Mouse (Mus musculus) midbrain, embryonic 16.5 days (tissue): ENCODE data around the gene B4gat1. TPM values are rescaled to one million over a fixed set of nuclear protein-coding genes. Genes with fewer than 3 reads are reported as not detected.

Experiments
- ATAC-seq: fragments of 200-750 bp; cut with Nextera tagmentation; 2 replicates; pipeline ENCODE4 v1.8.0; 2017; ENCODE audit warnings: moderate TSS enrichment
- H3K27ac ChIP-seq: fragments of 300-500 bp; sonication (generic); 2 replicates; pipeline ENCODE4 v1.5.1; 2014; ENCODE audit warnings: mild to moderate bottlenecking, low read length, mixed read lengths
- H3K27me3 ChIP-seq: fragments of 300-500 bp; sonication (generic); 2 replicates; pipeline ENCODE4 v1.6.1; 2014; ENCODE audit warnings: low read depth, low read length, mixed read lengths; ENCODE audit not compliant: control insufficient read depth, insufficient read depth
- H3K36me3 ChIP-seq: fragments of 300-500 bp; sonication (generic); 2 replicates; pipeline ENCODE4 v1.6.1; 2014; ENCODE audit warnings: mild to moderate bottlenecking, low read length, moderate library complexity, mixed read lengths; ENCODE audit not compliant: control insufficient read depth, insufficient read depth
- H3K4me1 ChIP-seq: fragments of 300-500 bp; sonication (generic); 2 replicates; pipeline ENCODE4 v1.6.1; 2014; ENCODE audit warnings: mild to moderate bottlenecking, low read length, mixed read lengths; ENCODE audit not compliant: control insufficient read depth, insufficient read depth
- H3K4me2 ChIP-seq: fragments of 300-500 bp; sonication (generic); 2 replicates; pipeline ENCODE4 v1.6.1; 2014; ENCODE audit warnings: mild to moderate bottlenecking, low read length, mixed read lengths
- H3K4me3 ChIP-seq: fragments of 300-500 bp; sonication (generic); 2 replicates; pipeline ENCODE4 v1.5.1; 2014; ENCODE audit warnings: low read depth, mild to moderate bottlenecking, low read length, moderate library complexity, mixed read lengths
- H3K9ac ChIP-seq: fragments of 300-500 bp; sonication (generic); 2 replicates; pipeline ENCODE4 v1.6.1; 2014; ENCODE audit warnings: low read depth, low read length, mixed read lengths
- H3K9me3 ChIP-seq: fragments of 300-500 bp; sonication (generic); replicated peaks from 2 replicates; pipeline ENCODE4 v1.6.1; 2014; ENCODE audit warnings: mild to moderate bottlenecking, low read length, mixed read lengths; ENCODE audit not compliant: control insufficient read depth, poor library complexity, severe bottlenecking
- WGBS: fragments of 180-500 bp; shearing (Covaris S2); extraction: QIAGEN DNeasy Blood & Tissue Kit; methylation state at CpG from one replicate; pipeline ENCODE4 v1.1.7; 2014; 5-methylcytosine and 5-hydroxymethylcytosine counted together
- polyA plus RNA-seq: library from polyadenylated mRNA; unstranded; fragments of >200 nt; fragmentation: Nextera tagmentation; extraction: Ambion mirVana; gene quantifications from 2 replicates; pipeline ENCODE4 v1.2.1, GENCODE M21; 2015

Gene B4gat1
- polyA plus RNA-seq, 1 experiment from 2014 or later, result 102 TPM

DNA sequence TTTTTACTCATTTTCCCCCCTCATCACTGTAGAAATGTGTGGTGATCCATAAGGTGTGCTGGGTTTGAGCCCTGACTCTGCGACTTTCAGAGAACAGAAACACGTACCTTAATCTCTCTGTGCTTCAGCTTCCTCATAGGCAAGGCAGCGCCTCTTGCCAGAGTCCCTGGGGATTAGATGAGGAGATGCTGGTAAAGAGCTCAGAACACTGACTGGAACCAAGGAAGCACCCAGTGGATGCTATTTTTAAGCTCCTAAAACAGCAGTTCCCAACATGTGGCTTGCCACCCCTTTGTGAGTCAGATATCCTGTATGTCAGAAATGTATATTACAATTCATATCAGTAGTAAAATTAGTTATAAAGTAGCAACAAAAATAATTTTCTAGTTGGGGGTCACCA lies 20.4 kb upstream of the B4gat1 start:
- Histone ChIP-seq H3K4me2 (no peak overlapping the region), H3K4me1 (no peaks in the 10 kb centered on the region), H3K9me3 (no peaks in the 10 kb centered on the region), H3K27me3 (no peaks in the 10 kb centered on the region), H3K27ac (no peak overlapping the region), H3K4me3 (no peak overlapping the region), H3K9ac (no peak overlapping the region), H3K36me3 (no peaks in the 10 kb centered on the region)
- 80% methylated on average over 3 of the region's 3 CpGs for WGBS
- ATAC-seq, result no peak

DNA sequence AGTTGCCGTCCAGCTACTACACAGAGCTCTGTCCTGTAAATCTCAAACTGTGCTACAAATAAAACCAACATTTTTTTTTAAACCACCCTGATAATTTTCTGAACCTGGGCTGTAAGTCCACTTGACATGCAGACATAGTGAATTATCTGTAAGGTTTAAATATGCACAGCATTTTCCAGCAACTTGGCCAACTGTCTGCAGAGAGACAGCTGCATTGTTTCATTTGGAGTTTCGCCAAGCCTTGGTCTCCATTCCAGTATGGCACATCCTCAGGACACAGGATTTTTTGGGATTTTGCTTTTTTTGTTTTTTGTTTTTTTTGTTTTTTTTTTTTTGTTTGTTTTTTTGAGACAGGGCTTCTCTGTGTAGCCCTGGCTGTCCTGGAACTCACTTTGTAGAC lies 17.2 kb upstream of the B4gat1 start:
- 85% methylated on average over 2 of the region's 2 CpGs for WGBS
- Histone ChIP-seq H3K4me2 (no peak overlapping the region), H3K27me3 (no peaks in the 10 kb centered on the region), H3K9ac (no peak overlapping the region), H3K4me3 (no peak overlapping the region), H3K4me1 (peaks cover 4% of the 10 kb centered on the region; the same call in 1 of the 2 replicates), H3K36me3 (no peaks in the 10 kb centered on the region), H3K9me3 (no peaks in the 10 kb centered on the region), H3K27ac (no peak overlapping the region)
- ATAC-seq, result no peak

DNA sequence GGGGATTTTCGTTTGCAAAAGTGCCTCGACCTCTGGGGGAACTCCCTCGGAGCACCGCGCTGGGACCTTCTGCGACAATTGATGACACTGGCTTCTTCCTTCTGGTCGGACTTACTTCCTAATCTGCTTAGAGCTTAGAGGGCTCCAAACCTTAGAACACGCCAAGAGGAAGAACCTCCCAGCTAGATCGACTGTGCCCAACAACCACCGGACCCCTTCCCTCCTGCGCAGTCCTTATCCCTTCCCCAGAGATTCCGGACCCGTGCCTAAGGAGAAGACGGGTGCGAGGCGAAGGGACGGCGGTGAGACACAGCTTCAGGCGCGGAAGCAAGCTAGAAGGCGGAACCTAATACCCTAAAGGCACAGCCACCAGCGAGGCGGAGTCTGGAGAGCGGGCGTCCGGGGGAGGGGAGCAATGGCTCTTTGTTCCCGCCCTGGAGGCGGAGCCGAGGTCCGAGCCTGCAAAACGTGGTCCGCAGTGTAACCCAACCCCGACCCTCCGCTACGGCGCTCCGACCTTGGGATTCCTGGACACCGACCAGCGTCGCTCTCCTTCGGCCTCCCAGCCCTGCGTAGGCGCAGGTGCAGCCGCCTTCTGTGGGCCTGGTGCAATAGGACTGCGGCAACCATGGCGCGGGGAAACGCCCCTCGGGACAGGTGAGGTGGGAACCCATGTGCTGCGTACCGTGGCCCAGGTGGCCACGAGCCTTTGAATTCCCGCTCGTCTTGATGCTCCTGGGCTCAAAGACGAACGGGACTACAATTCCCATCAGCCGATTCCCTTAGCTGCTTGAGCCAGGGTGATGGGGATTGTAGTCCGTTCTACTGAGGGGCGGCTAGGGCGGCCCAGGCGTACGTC lies 14.8 kb upstream of the B4gat1 start, which contains the start of gene Slc29a2:
Slc29a2 (plus strand) TSS at position 240 of the 859 bp plus-strand sequence.
- Histone ChIP-seq H3K27me3 (no peaks in the 10 kb centered on the region), H3K9me3 (no peaks in the 10 kb centered on the region), H3K36me3 (0 out of 2 replicates have a peak, but pooled peaks cover 2% of the 10 kb centered on the region), H3K4me2 (peak within 1 kb of the TSS; percentile 63), H3K4me1 (peaks cover 4% of the 10 kb centered on the region; the same call in 1 of the 2 replicates), H3K27ac (peak within 1 kb of the TSS; percentile 92), H3K9ac (peak within 1 kb of the TSS; percentile 76), H3K4me3 (peak within 1 kb of the TSS; percentile 59)
- ATAC-seq, result peak; percentile 94
- under 1% methylated on average over 62 of the region's 62 CpGs for WGBS

DNA sequence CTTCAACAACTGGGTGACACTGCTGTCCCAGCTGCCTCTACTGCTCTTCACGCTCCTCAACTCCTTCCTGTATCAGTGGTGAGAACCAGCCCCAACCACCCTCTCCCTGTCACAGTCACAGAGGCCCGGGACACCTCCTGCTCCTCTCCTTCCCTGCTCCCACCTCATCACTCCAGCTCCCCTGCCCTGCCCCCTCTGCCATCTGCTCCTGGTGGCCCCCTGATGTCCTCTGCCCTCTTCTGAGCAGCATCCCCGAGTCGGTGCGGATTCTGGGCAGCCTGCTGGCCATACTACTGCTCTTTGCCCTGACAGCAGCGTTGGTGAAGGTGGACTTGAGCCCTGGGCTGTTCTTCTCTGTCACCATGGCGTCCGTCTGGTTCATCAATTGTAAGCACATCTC lies 12.5 kb upstream of the B4gat1 start:
- H3K9ac ChIP-seq, result no peak overlapping the region
- H3K27me3 ChIP-seq, result no peaks in the 10 kb centered on the region
- no peak overlapping the region for H3K4me3 ChIP-seq
- no peak for ATAC-seq
- peaks cover 4% of the 10 kb centered on the region; the same call in 1 of the 2 replicates for H3K4me1 ChIP-seq
- 88% methylated on average over 8 of the region's 8 CpGs for WGBS
- no peaks in the 10 kb centered on the region for H3K9me3 ChIP-seq
- H3K27ac ChIP-seq, result no peak overlapping the region
- peaks cover 16% of the 10 kb centered on the region; the same call in 1 of the 2 replicates for H3K36me3 ChIP-seq
- no peak overlapping the region for H3K4me2 ChIP-seq

DNA sequence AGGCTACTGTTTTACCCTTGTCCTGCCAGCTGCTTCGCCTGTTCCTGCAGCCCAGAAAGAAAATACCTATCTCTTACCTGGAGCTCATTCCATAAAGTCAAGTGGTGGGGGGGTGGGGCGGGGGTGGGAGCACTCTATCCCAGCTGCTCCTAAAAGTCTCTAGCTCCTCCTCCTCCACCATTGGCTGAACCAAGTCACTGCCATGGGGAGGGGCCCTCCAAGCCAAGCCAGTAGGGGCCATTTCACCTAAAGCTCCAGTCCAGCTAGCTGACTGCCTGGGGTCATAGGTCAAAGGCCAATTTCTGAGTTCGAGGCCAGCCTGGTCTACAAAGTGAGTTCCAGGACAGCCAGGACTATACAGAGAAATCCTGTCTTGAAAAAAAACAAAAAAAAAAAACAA lies 5.9 kb upstream of the B4gat1 start:
- WGBS, result 84% methylated on average over 3 of the region's 3 CpGs
- Histone ChIP-seq H3K4me3 (no peak overlapping the region), H3K9ac (no peak overlapping the region), H3K27me3 (no peaks in the 10 kb centered on the region), H3K4me1 (peaks cover 4% of the 10 kb centered on the region; the same call in 1 of the 2 replicates), H3K27ac (no peak overlapping the region), H3K36me3 (peaks cover 22% of the 10 kb centered on the region; the same call in 1 of the 2 replicates), H3K9me3 (no peaks in the 10 kb centered on the region), H3K4me2 (no peak overlapping the region)
- ATAC-seq, result no peak

DNA sequence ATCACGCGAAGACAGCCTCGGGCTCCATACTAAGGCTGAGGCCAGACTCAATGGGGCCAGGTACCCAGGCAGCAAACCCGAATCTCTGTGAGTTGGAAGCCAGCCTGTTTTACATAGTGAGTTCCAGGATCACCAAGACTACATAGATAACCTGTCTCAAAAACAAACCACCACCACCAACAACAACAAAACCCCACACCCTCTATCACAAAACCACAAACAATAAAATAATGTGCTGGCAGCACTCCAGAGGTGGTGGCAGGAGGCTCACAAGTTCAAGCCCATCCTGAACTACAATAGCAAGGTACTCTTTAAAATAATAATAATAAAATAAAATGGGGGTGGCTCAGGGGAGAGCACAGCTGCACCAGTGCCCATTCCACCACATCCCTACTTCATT lies 2.0 kb upstream of the B4gat1 start:
- no peak overlapping the region for H3K4me3 ChIP-seq
- WGBS, result 81% methylated on average over 4 of the region's 4 CpGs
- no peak overlapping the region for H3K27ac ChIP-seq
- peaks cover 22% of the 10 kb centered on the region for H3K4me1 ChIP-seq
- H3K9ac ChIP-seq, result no peak overlapping the region
- H3K4me2 ChIP-seq, result no peak overlapping the region
- no peaks in the 10 kb centered on the region for H3K27me3 ChIP-seq
- no peaks in the 10 kb centered on the region for H3K9me3 ChIP-seq
- 0 out of 2 replicates have a peak, but pooled peaks cover 3% of the 10 kb centered on the region for H3K36me3 ChIP-seq
- ATAC-seq, result no peak

DNA sequence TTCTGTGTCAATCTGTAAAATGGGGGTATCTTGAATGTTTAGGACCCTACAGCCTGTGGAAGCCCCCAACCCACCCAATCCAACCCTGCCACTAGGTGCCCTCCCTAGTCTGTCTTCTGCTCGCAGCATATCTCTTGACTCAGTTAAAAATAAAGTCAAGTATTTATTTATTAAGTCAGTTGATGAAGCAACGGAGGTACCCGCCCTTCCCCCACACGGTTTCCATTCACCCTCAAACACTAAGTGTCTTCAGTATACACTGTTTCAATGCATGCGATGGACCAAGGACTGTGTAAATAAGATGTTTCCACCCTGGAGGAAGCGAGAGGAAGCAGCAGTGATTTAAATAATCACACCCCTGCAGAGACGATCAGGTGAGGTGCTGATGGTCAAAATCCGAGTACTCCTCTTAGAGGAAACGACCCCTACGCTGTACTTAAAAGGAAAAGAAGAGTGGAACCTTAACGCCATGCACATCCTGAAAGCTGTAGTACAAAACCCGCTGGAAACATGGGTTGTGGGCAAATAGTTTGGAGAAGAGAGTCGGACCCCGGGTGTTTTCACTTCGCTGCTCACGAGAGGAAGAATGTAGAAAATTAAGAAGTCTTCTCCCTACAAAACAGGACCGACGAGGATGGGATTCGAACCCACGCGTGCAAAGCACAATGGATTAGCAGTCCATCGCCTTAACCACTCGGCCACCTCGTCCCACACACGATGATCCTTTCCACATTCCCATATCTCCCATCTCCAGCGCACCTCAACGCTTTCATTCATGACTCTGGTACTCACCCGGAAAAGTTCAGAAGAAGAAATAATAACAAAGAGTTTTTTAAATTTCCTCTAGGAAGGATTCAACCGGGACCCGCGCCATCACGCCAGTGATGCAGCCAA lies 701 bp upstream of the B4gat1 start:
- peak; percentile 57 for ATAC-seq
- WGBS, result 6% methylated on average over 32 of the region's 32 CpGs
- H3K27me3 ChIP-seq, result no peaks in the 10 kb centered on the region

DNA sequence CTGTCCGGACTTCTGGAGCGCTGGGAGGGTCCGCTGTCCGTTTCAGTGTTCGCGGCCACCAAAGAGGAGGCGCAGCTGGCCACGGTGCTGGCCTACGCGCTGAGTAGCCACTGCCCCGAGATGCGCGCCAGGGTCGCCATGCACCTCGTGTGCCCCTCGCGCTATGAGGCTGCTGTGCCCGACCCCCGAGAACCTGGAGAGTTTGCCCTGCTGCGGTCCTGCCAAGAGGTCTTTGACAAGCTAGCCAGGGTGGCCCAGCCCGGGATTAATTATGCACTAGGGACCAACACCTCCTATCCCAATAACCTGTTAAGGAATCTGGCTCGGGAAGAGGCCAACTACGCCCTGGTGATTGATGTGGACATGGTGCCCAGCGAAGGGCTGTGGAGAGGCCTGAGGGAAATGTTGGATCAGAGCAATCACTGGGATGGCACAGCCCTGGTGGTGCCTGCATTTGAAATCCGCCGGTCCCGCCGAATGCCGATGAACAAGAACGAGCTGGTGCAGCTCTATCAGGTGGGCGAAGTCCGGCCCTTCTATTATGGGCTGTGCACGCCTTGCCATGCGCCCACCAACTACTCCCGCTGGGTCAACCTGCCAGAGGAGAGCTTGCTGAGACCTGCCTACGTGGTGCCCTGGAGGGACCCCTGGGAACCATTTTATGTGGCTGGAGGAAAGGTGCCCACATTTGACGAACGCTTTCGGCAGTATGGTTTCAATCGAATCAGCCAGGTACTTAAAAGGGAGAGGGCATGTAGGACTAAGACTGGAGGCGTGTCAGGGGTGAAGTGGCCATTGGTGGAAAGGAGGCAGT lies 882 bp downstream of the B4gat1 start:
- Histone ChIP-seq H3K27ac (peak overlapping the region; percentile 87), H3K27me3 (no peaks in the 10 kb centered on the region), H3K9me3 (no peaks in the 10 kb centered on the region), H3K4me3 (peak overlapping the region; percentile 70), H3K4me2 (peak overlapping the region; percentile 90), H3K9ac (peak overlapping the region; percentile 95), H3K4me1 (peaks cover 27% of the 10 kb centered on the region), H3K36me3 (no peaks in the 10 kb centered on the region; the same call in 1 of the 2 replicates)
- WGBS, result 11% methylated on average over 41 of the region's 41 CpGs
- peak; percentile 36 for ATAC-seq

More for the DNA sequence above, 701 bp upstream of the B4gat1 start:
- Histone ChIP-seq H3K4me3 (peak overlapping the region; percentile 70), H3K4me1 (peaks cover 27% of the 10 kb centered on the region), H3K9ac (peak overlapping the region; percentile 95), H3K4me2 (peak overlapping the region; percentile 90), H3K9me3 (no peaks in the 10 kb centered on the region), H3K27ac (peak overlapping the region; percentile 87), H3K36me3 (no peaks in the 10 kb centered on the region; the same call in 1 of the 2 replicates)
